Mouse (Mus musculus) heart, postnatal 0 days (tissue): Measurements from ENCODE around the gene Gm12216. TPM values are rescaled to one million over a fixed set of nuclear protein-coding genes. Genes with fewer than 3 reads are reported as not detected.

Source experiments
- ATAC-seq: fragments of 200-750 bp; cut with Nextera tagmentation; 2 replicates; pipeline ENCODE4 v1.8.0; 2017; ENCODE audit warnings: low read depth, moderate number of reproducible peaks, moderate library complexity; ENCODE audit not compliant: insufficient read depth
- DNase-seq: peaks from one replicate; pipeline ENCODE4 v3.0.0-alpha.2; 2016; ENCODE audit warnings: low spot score
- H3K27ac ChIP-seq: fragments of 300-500 bp; sonication (generic); 2 replicates; pipeline ENCODE4 v1.5.1; 2014; ENCODE audit warnings: low read depth, mild to moderate bottlenecking
- H3K27me3 ChIP-seq: fragments of 300-500 bp; sonication (generic); 2 replicates; pipeline ENCODE4 v1.6.1; 2014; ENCODE audit warnings: low read length, mixed read lengths; ENCODE audit not compliant: control insufficient read depth, insufficient read depth
- H3K36me3 ChIP-seq: fragments of 300-500 bp; sonication (generic); replicated peaks from 2 replicates; pipeline ENCODE4 v1.6.1; 2014; ENCODE audit warnings: low read length, mixed read lengths; ENCODE audit not compliant: control insufficient read depth, insufficient read depth
- H3K4me1 ChIP-seq: fragments of 300-500 bp; sonication (generic); 2 replicates; pipeline ENCODE4 v1.6.1; 2014; ENCODE audit warnings: antibody characterized with exemption; ENCODE audit not compliant: control insufficient read depth, insufficient read depth
- H3K4me2 ChIP-seq: fragments of 300-500 bp; sonication (generic); 2 replicates; pipeline ENCODE4 v1.6.1; 2014; ENCODE audit warnings: low read depth, mild to moderate bottlenecking, low read length, moderate library complexity
- H3K4me3 ChIP-seq: fragments of 300-500 bp; sonication (generic); 2 replicates; pipeline ENCODE4 v1.5.1; 2014; ENCODE audit warnings: low read depth, low read length
- H3K9ac ChIP-seq: fragments of 300-500 bp; sonication (generic); replicated peaks from 2 replicates; pipeline ENCODE4 v1.6.1; 2014; ENCODE audit warnings: low read depth, low read length, mixed read lengths
- H3K9me3 ChIP-seq: fragments of 300-500 bp; sonication (generic); replicated peaks from 2 replicates; pipeline ENCODE4 v1.6.1; 2016; ENCODE audit warnings: low read length; ENCODE audit not compliant: control insufficient read depth
- CTCF ChIP-seq: IDR thresholded peaks from 2 replicates; pipeline ENCODE4 v1.5.1; 2016; ENCODE audit warnings: antibody characterized with exemption, control low read depth, low read depth
- EP300 ChIP-seq: IDR thresholded peaks from 2 replicates; pipeline ENCODE4 v1.6.1; 2016; ENCODE audit warnings: antibody characterized with exemption, low read depth
- WGBS: fragments of 180-500 bp; shearing (Covaris S2); extraction: QIAGEN DNeasy Blood & Tissue Kit; methylation state at CpG from one replicate; pipeline ENCODE4 v1.1.7; 2014; 5-methylcytosine and 5-hydroxymethylcytosine counted together
- polyA plus RNA-seq: library from polyadenylated mRNA; unstranded; fragments of >200 nt; fragmentation: Nextera tagmentation; extraction: Ambion mirVana; gene quantifications from 2 replicates; pipeline ENCODE4 v1.2.1, GENCODE M21; 2015
- total RNA-seq: library from RNA; depleted of rRNA; stranded (reverse); fragments of >200 nt; gene quantifications from 2 replicates; pipeline ENCODE4 v1.2.3, GENCODE M21; 2014; ENCODE audit warnings: low replicate concordance

Gm12216 gene
- total and polyA plus RNA-seq, 2 experiments from 2014 or later: 1.6 TPM; not detected in 1

GRCm38 (mm10) chr11:53805786-53806185 lies 53.3 kb downstream of the Gm12216 start:
- ATAC-seq (no peak), DNase-seq (no peak)
- Histone ChIP-seq H3K9ac (no peak overlapping the region), H3K27ac (no peak overlapping the region), H3K4me2 (no peak overlapping the region), H3K4me3 (no peak overlapping the region), H3K36me3 (no peaks in the 10 kb centered on the region), H3K27me3 (no peaks in the 10 kb centered on the region), H3K4me1 (no peaks in the 10 kb centered on the region; the same call in 1 of the 2 replicates), H3K9me3 (no peaks in the 10 kb centered on the region)
- TF ChIP-seq CTCF: no peak
- no peak for TF ChIP-seq EP300
- 56% methylated on average over 9 of the region's 9 CpGs for WGBS

- Histone ChIP-seq H3K4me1 (no peaks in the 10 kb centered on the region; the same call in 1 of the 2 replicates), H3K36me3 (no peaks in the 10 kb centered on the region), H3K4me3 (no peak overlapping the region), H3K9me3 (no peaks in the 10 kb centered on the region), H3K27ac (no peak overlapping the region), H3K27me3 (no peaks in the 10 kb centered on the region), H3K9ac (no peak overlapping the region), H3K4me2 (no peak overlapping the region)
- WGBS: 82% methylated on average over 14 of the region's 14 CpGs
- TF ChIP-seq CTCF: no peak
- TF ChIP-seq EP300: no peak
- ATAC-seq (no peak), DNase-seq (no peak)
Observed at GRCm38 (mm10) chr11:53804569-53805344, 54.3 kb downstream of the Gm12216 start.

GRCm38 (mm10) chr11:53803494-53803893 lies 55.6 kb downstream of the Gm12216 start:
- no peaks in the 10 kb centered on the region for H3K9me3 ChIP-seq
- H3K4me3 ChIP-seq: no peak overlapping the region
- no peaks in the 10 kb centered on the region for H3K27me3 ChIP-seq
- DNase-seq (no peak), ATAC-seq (no peak)
- 65% methylated on average over 6 of the region's 6 CpGs for WGBS
- no peak overlapping the region for H3K4me2 ChIP-seq
- H3K4me1 ChIP-seq: no peaks in the 10 kb centered on the region; the same call in 1 of the 2 replicates
- TF ChIP-seq CTCF: no peak
- no peak for TF ChIP-seq EP300
- H3K9ac ChIP-seq: no peak overlapping the region
- no peaks in the 10 kb centered on the region for H3K36me3 ChIP-seq
- no peak overlapping the region for H3K27ac ChIP-seq

- DNase-seq (no peak), ATAC-seq (no peak)
- WGBS: 58% methylated on average over 12 of the region's 12 CpGs
- Histone ChIP-seq H3K4me1 (no peaks in the 10 kb centered on the region; the same call in 1 of the 2 replicates), H3K4me2 (no peak overlapping the region), H3K9ac (no peak overlapping the region), H3K27ac (no peak overlapping the region), H3K4me3 (no peak overlapping the region), H3K27me3 (no peaks in the 10 kb centered on the region), H3K9me3 (no peaks in the 10 kb centered on the region), H3K36me3 (no peaks in the 10 kb centered on the region)
- TF ChIP-seq EP300 (no peak), CTCF (no peak)
Observed at GRCm38 (mm10) chr11:53803093-53803492, 56.0 kb downstream of the Gm12216 start.

- no peak overlapping the region for H3K4me2 ChIP-seq
- H3K4me1 ChIP-seq: peaks cover 7% of the 10 kb centered on the region
- DNase-seq: no peak
- 88% methylated on average over 5 of the region's 5 CpGs for WGBS
- no peak for ATAC-seq
- H3K9ac ChIP-seq: no peak overlapping the region
- H3K36me3 ChIP-seq: no peaks in the 10 kb centered on the region
- no peak overlapping the region for H3K27ac ChIP-seq
- TF ChIP-seq CTCF (no peak), EP300 (no peak)
- H3K9me3 ChIP-seq: no peaks in the 10 kb centered on the region
- no peaks in the 10 kb centered on the region for H3K27me3 ChIP-seq
- H3K4me3 ChIP-seq: no peak overlapping the region
Observed at GRCm38 (mm10) chr11:53800975-53801374, 58.1 kb downstream of the Gm12216 start.
